Mouse (Mus musculus) NIH3T3 (cell line): ENCODE results near the gene Chrm3.

Source experiments
- DNase-seq: peaks from one replicate; pipeline ENCODE4 v3.0.0-alpha.2; 2012; ENCODE audit warnings: low read depth

Chrm3 gene

DNA sequence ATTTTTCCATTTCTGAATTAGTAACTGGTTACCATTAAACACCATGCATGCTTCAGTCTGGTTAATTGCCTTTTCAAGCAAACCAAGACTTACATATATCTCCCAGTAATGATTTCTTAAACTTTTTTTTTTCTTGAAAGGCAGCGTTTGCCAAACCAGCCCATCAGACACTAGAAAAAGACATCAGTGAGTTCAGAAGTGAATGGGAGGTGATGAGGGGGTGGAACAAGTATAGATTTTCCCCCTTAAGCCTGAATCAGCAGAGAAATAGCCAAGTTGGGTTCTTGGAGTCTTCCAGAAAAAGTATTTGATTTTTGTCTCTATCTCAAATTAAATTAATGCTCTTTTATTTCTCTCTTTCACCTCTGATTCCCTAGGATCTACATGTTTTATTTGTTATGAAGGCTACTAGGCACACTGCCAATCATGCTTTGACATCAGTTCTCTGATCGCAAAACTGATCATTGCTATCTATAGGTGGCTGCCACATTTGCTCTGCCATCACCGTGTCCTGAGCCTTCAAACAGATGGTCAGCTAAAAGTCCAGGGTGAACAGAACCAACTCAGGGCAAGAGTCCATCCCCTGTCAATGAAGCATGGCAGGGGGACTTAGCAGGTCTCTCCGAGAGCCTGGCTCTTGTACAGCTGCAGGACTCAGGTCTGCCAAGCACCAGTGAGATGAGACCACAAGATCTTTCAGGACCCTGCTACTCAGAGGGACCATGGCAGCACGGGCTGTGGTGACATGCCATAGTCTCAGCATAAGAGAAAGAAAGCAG is 125.1 kb downstream of the Chrm3 start:
- DNase-seq, result no peak

DNA sequence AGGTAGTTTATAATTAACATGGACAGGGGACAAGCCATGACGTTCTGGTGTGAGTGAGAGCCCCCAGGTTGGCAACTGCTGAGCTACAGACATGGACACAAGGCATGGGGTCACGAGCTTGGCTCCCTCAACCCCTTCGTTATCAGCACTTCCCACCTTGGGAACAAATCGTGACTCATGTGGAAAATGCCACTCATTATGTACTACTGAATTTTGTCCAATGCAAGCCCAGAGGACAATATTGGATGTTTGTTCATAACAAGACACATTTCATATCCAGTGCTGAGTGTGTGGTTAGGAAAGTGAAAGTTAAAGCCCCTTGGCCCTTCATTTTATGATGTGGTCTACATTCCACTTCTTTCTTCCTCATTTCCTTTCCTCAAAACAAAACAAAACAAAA is 140.2 kb downstream of the Chrm3 start:
- DNase-seq, result no peak

DNA sequence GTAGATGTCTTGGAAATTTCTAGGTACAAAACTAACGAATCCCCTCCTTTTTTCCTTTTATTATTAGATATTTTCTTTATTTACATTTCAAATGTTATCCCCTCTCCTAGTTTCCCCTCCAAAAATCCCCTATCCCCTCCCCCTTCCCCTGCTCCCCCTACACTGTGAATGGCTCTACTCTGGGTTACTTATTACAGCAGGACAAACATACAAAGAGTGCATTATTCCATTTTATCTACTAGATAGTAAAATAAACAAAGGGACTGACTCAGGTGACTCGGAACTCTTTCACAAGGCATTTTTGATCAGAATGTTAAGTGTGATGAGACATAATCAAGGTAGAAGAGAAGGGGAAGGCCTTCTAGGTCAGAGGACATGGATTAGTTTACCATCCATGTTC is 148.5 kb downstream of the Chrm3 start:
- no peak for DNase-seq

DNA sequence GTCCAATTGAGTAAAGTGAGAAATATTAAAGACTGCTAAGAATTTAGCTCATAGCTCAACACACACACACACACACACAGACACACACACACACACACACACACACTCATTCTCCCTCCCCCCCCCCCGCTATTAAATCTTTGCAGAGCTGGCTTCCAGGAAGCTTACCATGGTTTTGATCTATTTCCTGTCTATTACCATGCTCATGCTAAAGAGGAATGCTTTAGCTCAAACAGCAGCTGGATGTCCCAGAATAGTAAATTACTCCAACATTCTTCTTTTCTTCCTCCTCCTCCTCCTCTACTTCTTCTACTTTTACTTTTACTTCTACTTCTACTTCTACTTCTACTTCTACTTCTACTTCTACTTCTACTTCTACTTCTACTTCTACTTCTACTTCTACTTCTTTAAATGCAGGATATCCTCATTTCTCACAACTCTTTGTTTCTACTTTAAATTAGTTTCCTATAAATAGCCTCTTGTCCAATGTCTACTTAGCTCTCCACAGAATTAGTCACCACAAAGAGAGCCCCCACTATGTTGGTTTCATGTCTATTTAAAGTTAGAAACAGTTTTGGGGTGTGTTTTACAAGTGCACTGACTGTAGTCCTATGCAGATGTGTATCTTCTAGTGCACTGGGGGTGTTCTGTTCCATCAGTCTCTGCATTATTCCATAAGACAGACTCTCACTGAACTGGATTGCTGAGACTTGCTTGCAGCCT is 150.0 kb downstream of the Chrm3 start:
- DNase-seq, result no peak

DNA sequence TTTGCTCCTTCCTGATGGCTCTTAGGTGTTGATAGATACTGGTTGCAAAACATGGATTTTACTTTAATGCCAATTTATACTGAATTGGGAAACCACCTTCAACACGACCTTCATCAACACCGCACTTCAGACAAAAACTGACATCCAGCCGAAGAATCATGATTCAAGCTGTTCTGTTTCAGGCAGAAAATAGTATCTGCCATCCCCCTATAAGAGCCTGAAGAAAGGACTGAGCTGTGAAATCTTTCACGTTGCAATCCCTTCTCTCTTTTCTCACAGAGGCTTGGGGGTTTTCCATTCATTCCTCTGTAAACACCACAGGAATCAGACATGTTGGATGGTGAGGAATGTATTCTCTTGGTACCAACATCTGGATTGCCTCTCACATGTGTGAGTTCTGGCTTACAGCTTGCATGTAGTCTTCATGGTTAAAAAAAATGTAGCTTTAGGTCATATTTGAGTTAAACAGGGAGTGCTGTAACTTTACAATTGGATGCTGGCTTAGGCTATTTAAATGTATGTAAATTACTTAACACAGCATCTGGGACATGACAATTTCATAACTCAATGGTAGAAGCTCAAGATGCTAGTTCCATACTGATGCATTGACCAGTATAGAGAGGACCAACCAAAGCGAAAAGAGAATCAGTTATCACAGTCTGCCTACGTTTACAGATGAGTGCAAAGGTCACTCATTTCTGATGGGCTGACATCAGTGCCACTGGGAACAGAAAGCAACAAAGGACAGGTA is 161.3 kb downstream of the Chrm3 start:
- DNase-seq, result no peak

DNA sequence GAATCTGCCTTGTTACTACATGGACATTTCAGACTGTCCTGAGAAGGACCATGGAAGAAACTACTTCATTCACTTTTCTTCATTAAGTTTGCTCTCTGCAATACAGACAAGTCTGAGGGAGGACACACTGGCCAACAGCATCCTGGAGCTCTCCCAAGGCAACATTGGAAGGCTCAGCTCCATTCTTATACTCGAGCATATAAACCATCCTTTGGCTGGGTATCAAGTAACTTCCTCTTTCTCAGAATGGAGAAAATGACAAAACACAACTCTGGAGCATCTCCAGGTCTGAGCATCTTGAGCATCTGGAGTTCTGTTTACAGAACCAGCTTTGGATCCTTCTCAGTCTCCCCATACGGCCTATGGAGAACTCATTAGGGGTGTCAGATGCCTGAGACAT is 170.8 kb downstream of the Chrm3 start:
- DNase-seq, result no peak

DNA sequence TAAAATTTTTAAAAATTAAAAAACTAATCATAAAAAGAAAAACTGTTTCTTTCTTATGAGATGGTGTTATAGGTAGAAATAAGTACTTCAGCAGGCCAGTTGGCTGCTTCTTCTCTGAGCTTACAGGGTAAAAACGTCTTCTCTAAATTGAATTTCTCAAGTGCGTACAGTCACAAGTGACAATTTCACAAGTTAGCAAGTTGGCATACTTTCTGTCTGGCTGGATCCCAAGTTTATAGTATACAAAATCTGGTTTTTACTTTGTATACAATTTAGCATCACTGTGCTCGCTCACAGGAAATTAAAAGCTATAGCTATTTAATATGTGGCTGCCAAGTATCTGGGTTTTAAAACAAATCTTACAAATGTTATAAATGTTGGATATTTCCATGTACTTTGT is 172.7 kb downstream of the Chrm3 start:
- DNase-seq, result no peak

DNA sequence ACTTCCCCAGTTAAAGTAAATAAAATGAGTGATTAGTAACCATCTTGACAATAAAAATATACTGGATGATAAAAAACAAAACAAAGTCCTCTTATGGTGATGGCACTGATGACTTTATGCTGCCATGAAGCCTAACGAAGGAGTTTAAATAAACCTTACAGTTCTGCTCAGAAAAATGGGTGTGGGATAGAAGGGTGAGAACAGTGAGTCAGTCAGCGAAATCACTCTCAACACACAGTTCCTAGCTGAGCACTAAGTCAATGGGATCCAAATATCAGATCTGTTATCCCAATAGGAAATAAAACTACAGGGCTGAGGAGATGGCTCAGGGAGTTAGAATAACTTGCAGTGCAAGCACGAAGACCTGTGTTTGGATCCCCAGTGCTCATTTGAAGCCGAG is 176.8 kb downstream of the Chrm3 start:
- DNase-seq, result no peak

DNA sequence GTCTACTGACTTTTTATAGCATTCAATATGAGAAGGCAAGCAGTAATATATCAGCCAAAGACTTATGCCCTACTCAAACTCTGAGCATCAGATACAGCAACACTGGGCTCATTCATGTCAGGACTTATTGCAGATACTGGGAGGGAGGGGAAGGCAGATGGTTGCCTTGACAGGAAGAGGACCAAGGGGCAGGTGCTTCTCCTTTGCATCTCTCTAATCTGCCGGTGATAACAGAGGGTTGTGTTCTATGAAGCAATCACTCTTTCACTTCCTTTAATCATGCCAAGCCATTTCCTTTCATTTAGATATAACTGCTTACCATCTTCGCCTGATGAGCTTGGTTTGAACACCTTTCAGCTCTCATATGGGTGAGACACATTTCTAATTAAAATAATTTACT is 177.9 kb downstream of the Chrm3 start:
- no peak for DNase-seq

DNA sequence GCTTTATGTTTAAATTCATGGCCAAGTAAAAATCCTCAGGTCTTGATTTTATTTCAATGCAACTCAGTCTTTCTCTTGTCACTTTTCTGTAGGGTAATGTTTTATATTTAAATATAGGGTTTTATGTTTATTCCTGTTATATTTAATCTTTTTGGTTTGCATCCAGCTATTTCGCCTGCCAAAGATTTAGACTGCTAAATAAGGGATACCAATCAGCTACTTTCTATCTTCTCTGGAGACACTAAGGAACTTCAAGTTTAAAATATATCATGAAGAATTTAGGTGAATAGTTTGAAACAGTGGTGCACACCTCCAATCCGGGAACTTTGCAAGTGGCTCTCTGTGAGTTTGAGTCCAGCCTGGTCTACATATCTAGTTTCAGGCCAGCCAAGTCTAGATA is 190.1 kb downstream of the Chrm3 start:
- DNase-seq, result no peak

DNA sequence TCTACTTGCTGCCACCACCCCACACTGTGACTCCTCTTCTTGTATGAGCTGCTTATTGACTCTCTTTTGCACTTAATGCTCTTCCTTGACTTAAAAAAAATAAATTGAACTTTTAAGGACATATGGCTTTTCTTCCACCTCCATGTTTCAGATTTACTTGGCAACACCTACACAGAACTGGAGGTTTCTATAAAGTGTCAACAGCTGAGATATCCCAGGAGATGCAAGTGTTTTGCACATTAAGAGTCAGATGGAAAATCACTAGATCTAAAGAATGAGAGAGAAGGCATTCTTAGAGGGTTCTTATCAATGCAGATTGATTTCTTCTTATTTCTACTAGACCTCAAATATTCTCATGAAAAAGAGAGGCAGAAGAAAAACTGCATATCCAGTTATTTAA is 197.3 kb downstream of the Chrm3 start:
- DNase-seq, result no peak

DNA sequence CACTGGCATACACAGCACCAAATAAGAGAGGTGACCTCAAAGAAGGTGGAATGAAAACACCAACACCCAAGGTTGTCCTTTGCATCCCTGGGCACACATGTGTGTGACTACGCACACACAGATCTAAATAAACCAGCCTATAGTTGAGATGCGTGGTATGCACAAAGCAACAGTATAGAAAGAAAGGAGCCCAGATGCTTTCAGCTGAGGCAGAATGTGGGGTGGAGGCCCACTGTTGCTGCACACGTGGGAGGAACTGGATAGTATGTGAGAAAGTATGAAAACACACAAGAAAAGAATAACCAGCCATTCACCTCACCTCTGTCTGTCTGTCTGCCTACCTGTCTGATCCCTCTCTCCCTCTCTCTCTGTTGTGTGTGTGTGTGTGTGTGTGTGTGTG is 203.2 kb downstream of the Chrm3 start:
- DNase-seq, result no peak

DNA sequence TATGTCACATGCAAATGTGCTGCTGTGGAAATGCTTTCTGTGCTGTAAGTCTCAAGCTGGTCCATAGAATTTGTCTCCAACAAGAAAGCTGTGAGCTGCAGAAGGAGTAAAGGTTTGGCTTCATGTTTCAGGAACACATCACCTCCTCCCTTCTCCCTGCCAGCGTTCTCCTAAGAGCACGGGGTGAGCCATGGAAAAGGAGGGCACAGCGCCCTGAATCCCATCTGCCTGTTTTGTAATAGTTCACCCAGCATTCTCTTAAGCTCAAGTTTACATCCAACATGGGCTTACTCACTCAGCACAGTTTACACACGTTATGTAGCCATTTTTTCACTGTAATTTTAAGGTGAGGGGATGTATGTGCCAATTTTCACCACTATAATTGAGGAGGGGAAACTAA is 220.1 kb downstream of the Chrm3 start:
- DNase-seq, result no peak

DNA sequence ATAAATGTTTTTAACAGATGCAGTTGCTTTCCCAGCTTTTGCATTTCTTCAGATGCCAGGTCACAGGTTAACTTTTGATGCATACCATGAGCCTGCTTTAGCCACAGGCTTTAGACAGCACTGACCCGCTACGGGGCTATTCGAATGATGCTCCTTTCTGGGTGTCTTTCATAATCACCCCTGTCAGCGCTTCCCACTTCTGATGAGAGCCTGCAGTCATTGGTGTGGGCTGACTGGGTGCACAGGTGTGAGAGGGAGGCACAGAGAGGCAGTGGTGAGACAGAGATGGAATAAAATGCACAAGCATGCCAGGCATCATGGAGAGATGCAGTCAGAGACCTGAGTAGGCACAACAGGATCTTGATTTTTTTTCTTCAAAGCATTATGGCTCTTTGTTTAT is 221.8 kb downstream of the Chrm3 start:
- DNase-seq, result no peak

DNA sequence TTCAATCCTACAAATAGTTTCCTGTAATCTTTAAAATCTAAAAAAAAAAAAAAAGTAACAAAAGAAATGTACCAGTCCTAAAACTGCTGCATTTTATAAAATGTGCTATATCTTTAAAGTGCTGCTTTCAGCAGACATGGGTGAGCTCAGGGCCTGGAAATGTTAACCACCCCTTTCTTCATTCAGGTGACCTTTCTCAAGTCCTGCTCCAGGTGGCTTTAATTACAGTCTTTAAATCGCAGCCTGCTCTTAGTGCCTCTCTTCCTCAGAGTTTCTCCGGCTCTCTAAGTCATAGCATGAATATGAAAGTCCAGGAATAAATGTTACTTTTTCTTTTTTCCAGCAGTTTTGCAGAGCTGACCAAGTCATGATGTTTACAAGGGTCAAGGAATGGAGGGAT is 229.6 kb downstream of the Chrm3 start:
- DNase-seq, result no peak

DNA sequence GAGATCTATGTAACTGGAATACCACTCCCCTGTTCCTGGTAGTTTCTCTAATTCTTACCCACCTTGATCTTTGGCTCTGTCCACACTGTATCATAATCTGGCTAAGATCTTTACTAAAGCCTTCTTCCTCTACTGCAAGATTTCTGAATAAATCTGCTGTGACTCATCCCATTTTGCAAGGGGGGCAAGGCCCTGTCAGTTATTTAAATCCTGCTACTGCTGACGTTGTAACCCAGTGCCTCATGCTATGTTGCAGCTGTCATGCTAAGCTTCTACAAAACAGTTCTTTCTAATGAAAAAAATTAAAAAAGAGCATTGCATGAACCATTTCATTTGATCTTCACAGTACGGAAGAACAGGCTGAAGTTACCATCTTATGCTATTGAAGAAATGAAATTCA is 248.4 kb downstream of the Chrm3 start:
- DNase-seq, result no peak

DNA sequence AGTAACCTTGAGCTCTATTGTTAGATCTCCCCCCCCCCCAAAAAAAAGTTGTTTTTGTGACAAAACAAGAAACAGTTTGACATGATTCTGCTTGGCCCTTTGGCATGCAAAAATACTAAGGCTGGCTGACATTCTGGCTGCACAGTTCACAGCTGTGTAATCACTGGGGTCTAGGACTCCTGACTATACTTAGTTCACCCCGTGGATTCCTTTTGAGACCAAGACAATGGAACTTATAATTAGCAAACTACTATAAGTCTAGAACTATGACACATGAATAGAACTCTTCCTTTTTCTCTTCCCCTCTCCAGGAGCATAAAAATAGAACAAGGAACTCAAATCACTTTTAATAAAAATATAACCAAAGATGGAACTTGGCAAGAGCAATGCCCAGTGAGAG is 251.1 kb downstream of the Chrm3 start:
- no peak for DNase-seq

DNA sequence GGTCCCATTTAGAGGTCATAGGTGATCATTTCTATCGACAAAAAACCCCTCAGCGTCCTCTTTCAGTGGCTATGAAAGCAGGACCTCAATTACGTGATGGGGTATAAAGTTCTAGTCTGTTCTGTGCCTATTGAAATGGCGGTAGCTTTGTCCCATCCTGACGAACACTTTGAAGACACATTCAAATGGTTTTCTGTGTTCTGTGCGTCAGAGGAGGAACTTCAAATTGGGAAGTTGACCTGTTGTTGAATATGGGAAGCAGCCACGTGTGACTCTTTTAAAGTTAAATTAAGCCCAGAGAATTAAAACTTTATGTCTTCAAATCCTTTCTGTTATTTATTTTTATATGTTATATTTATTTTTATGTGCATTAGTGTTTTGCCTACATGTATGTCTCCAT is 253.3 kb downstream of the Chrm3 start:
- DNase-seq, result no peak

DNA sequence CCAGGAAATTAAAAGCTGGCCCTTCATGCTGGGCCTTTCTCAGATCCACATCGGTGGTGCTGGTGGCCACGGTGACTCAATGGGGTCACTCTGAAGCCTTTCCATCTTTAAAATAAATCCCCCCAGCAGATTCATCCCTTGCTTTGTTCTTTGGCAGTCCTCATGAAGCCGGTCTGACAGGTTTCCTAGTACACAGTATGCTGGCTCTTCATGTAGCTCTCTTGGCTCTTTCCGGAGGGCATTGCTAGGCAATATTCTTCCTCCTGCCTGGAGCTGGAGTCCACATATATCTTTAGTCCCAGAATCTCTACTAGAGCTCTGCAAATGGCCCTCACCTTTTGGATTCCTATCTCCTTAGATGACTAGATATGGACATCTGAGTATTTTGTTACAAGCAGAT is 269.9 kb downstream of the Chrm3 start:
- DNase-seq, result no peak

DNA sequence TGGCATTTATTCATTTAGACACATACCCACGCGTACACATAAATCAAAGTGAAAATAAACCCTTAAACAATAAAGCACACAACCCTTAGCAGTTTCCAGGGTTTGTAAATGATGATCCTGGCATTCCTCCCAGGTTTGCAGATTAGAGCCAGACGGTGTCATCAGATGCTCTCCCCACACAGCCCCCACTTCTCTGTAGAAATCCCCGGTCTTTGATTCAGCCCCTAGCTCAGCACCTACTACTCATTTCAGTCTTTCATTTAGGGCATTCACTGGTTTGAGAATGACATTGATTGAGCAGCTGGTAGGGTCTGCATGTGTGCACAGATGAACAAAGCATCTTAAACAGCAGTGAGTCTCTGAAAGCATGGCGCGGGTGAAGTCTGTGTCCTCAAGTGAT is 274.3 kb downstream of the Chrm3 start:
- DNase-seq, result no peak

DNA sequence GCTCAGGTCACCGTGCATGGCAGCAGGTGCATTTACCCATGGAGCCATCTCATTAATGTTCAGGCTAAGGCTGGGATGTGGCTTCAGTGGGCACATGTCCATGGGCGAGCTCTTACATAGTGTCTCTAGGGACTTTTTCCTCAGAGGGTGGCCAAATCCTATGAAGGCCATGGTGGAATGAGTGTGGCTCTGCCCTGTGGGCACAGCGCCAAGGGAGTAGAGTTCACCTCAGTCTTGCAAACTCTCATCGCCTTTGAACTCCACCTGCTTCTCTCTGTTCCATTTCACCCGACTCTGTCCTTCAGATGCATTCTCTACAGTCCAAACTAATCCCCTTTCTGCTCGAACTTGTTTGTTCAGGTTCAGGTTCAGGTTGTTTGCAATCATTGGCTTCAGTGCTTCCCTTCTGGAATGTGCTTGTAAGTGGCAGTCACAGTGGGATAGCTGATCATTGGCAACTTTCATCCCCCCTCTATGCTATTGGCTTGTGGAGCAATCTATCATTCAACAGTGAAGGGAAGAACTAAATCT is 278.7 kb downstream of the Chrm3 start:
- DNase-seq, result no peak

DNA sequence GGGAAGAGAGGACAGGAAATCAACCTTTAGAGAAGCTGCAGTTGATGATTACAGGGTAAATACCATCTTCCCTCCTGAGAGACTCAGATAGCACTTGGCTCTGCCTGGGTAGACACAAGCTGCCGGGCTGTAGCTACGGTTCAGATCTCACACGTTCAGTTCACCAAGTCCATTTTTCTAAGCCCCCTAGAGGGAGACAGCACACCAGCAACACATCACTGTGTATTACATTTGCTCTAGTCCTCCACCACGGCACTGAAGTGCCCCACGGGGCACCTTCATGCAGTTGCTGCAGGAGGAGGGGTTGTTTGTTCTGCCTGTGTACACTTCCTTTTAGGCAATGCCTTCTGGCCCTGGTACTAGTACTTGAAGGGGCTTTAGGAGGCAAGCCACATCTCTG is 289.5 kb downstream of the Chrm3 start:
- peak; percentile 3 for DNase-seq
